ENCODE assay signal across 13 mouse cellular contexts in genomic region chr1:14421030-14421429, GRCm38 (mm10).
"Had no signal": no experiment of that assay in that cellular context is flagged by ENCODE, and none has a peak within 500 bp of the region (broad histone marks: within the 10 kb centered on the region; RNA-seq: fewer than 3 reads in every experiment).

No protein-coding gene starts in this region.

- DNase-seq: gastrocnemius, adult 2 months; gastrocnemius, postnatal 10 days; gastrocnemius, postnatal 25 days; heart, adult 18-20 months; heart, postnatal 10 days; heart, postnatal 4 days; kidney, adult 18-20 months; kidney, adult 8-10 months; kidney, postnatal 10 days; kidney, postnatal 25 days; kidney, postnatal 4 days; liver; liver, embryonic 13.5 days had no signal
